Mouse (Mus musculus) central nervous system, embryonic 18 days (tissue): ENCODE measurements around the gene Gm20594. TPM values are rescaled to one million over a fixed set of nuclear protein-coding genes. Genes with fewer than 3 reads are reported as not detected.

Experiments used
- polyA plus RNA-seq: library from polyadenylated mRNA; depleted of rRNA; stranded (reverse); fragments of >200 nt; gene quantifications from 2 replicates; pipeline ENCODE4 v1.2.3, GENCODE M21; 2012; rRNA removed

Gene Gm20594
- polyA plus RNA-seq: not detected in 2 replicates

GRCm38 (mm10) chr6:79817616-79818015 lies at the start of gene Gm20594:
Gene Gm20594, plus strand, starts transcription at chr6:79817916.

Other genes starting within 250 kb of the Gm20594 start
- gene Lrrtm4, start 201.0 kb downstream of the Gm20594 start, polyA plus RNA-seq: 17.6 and 19.2 TPM in 2 replicates